Mouse (Mus musculus) Patski (cell line): Measurements from ENCODE around the gene Col4a3bp. TPM values are rescaled to one million over a fixed set of nuclear protein-coding genes. Genes with fewer than 3 reads are reported as not detected.

Experiments used
- ATAC-seq: fragments of 100-300 bp; one replicate; pipeline ENCODE4 v1.8.0; 2021
- CTCF ChIA-PET: fragments of 350-600 bp; sonication (Branson Sonifier 250); formaldehyde crosslinking; loops from one replicate; lab custom pipeline; 2022; ENCODE audit warnings: inconsistent platforms; lab: Charles Lee
- POLR2A ChIA-PET: fragments of 350-600 bp; sonication (Branson Sonifier 250); formaldehyde crosslinking; loops from one replicate; lab custom pipeline; 2022; ENCODE audit warnings: antibody characterized with exemption, inconsistent platforms; lab: Charles Lee
- DNase-seq: peaks from one replicate; pipeline ENCODE4 v3.0.0-alpha.2; 2011; ENCODE audit warnings: low read depth, low spot score
- H3K27me3 ChIP-seq: fragments of 371-371 bp; one replicate; pipeline ENCODE4 v1.5.1; 2021
- CTCF ChIP-seq: fragments of 100-300 bp; IDR thresholded peaks from one replicate; pipeline ENCODE4 v1.5.1; 2021
- in situ Hi-C: fragments of 300-500 bp; cut with MboI; formaldehyde crosslinking; loops from 3 replicates; pipeline ENCODE4 v1.11.1; 2018; ENCODE audit warnings: low pct_unique_long_range_greater_than_20kb, mixed read lengths
- polyA plus RNA-seq: library from polyadenylated mRNA; unstranded; gene quantifications from one replicate; pipeline ENCODE4 v1.2.3, GENCODE M21; 2021

The Col4a3bp gene
- polyA plus RNA-seq, 1 experiment from 2014 or later = 36.4 TPM

DNA sequence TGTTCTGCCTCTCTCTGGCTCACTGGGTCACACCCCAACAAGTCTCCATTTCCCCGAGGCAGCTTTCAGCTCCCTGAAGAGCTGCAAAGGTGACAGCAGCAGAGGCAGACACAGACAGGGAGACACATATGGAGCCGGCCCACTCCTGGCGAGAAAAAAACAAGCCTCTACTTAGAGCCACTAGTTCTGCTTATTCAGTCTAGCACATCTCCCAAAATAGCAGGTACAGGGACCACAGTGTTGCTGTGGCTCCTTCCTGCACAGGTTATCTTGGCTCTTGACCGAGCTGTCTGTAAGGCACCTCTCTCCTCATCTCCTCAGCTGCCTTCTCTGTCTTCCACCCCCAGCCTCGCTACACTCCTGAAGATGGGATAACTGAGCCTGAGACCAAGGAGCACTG, 142.4 kb downstream of the Col4a3bp start:
- DNase-seq = no peak
- POLR2A ChIA-PET = no interaction called here
- in situ Hi-C loops = no loop called here
- no peak for TF ChIP-seq CTCF
- CTCF ChIA-PET = interaction anchor here (0.6 to 1.5 kb wide), 2 partner anchors 40 to 441 kb away, joined by 3 to 5 read pairs; no protein-coding TSS in a partner anchor
- no peak for ATAC-seq
- peaks cover 7% of the 10 kb centered on the region for H3K27me3 ChIP-seq

DNA sequence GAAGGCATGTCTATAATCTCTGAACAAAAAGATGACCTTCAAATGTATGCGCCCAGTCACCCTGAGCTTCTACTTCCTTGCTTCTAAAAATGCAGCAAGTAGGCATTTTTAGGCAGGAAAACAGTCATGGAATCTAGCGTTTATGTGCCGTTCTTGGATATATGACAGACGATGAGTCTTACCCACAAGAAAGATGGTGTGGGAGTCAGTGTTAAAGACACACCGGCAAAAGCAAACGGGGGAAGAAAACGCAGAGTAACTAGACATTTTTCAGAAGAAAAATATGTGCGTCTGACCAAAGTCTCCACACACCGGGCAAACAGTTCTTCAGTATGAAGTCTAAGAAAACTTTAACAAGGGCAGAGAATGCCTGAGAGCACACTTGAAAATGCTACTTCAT, 144.8 kb downstream of the Col4a3bp start:
- ChIA-PET POLR2A (no interaction called here), CTCF (no interaction called here)
- DNase-seq (no peak), ATAC-seq (no peak)
- peaks cover 7% of the 10 kb centered on the region for H3K27me3 ChIP-seq
- in situ Hi-C loops = no loop called here
- TF ChIP-seq CTCF = no peak

Other genes starting within 250 kb of the Col4a3bp start
- gene Poc5, start 154.3 kb upstream of the Col4a3bp start, polyA plus RNA-seq = 17.6 TPM
- 0.12 TPM for gene Ankdd1b, start 71.4 kb upstream of the Col4a3bp start, polyA plus RNA-seq
- gene Gm17622, start 51.9 kb upstream of the Col4a3bp start, polyA plus RNA-seq = not detected
- 12.3 TPM for gene Polk, start within 50 bp of the Col4a3bp start, polyA plus RNA-seq
- gene Hmgcr, start 128.3 kb downstream of the Col4a3bp start, polyA plus RNA-seq = 43.0 TPM
- not detected for gene Ankrd31, start 205.7 kb downstream of the Col4a3bp start, polyA plus RNA-seq